ENCODE assay signal across 21 mouse cellular contexts in genomic region chr9:44238501-44239190, GRCm38 (mm10). TPM values are rescaled to one million over a fixed set of nuclear protein-coding genes. Genes with fewer than 3 reads are reported as not detected.
DNase-seq lines count a peak whose midpoint lies in the region; ATAC-seq and TF ChIP-seq lines count a peak whose summit lies in the region.
"Had no signal": no experiment of that assay in that cellular context is flagged by ENCODE, and none has a peak within 500 bp of the region (broad histone marks: within the 10 kb centered on the region; RNA-seq: fewer than 3 reads in every experiment).

No protein-coding gene starts in this region.

- H3K4me3 ChIP-seq in spleen, adult 2 months (ENCODE audit: extremely low read depth, insufficient read depth, insufficient read length) = no peak overlapping the region
- no peak overlapping the region for H3K4me3 ChIP-seq in ES-E14 (ENCODE audit: insufficient read depth in 1 of 2, low read depth in 1 of 2, low read length in 2 of 2, poor library complexity in 1 of 2, severe bottlenecking in 1 of 2)
- no peak overlapping the region for H3K4me3 ChIP-seq in midbrain, embryonic 14.5 days (replicated peaks; ENCODE audit: low read depth, low read length)
- H3K4me3 ChIP-seq: embryonic facial prominence, embryonic 13.5 days; gastrocnemius, adult 2 months; heart, embryonic 15.5 days; hindbrain, embryonic 12.5 days; intestine, embryonic 15.5 days; left cerebral cortex, adult 2 months; limb, embryonic 10.5 days; lung, embryonic 15.5 days; midbrain, embryonic 15.5 days; neural tube, embryonic 12.5 days had no signal

- no peaks in the 10 kb centered on the region for H3K9me3 ChIP-seq in ES-E14 (ENCODE audit: control insufficient read depth, insufficient read depth, low read depth, low read length)
- no peaks in the 10 kb centered on the region for H3K9me3 ChIP-seq in midbrain, embryonic 14.5 days (ENCODE audit: control insufficient read depth, low read length)
- H3K9me3 ChIP-seq: embryonic facial prominence, embryonic 13.5 days; heart, embryonic 15.5 days; hindbrain, embryonic 12.5 days; intestine, embryonic 15.5 days; limb, embryonic 10.5 days; lung, embryonic 15.5 days; midbrain, embryonic 15.5 days; neural tube, embryonic 12.5 days had no signal

- in situ Hi-C loops in ES-E14 (cut with MboI; ENCODE audit: low sequenced_read_pairs in 2 of 2, unreplicated experiment in 2 of 2) = no loop called here

- no peaks in the 10 kb centered on the region for H3K27me3 ChIP-seq in spleen, adult 2 months (ENCODE audit: control insufficient read depth, insufficient read depth, low read length)
- no peaks in the 10 kb centered on the region for H3K27me3 ChIP-seq in midbrain, embryonic 14.5 days (ENCODE audit: control insufficient read depth, insufficient read depth, low read length)
- H3K27me3 ChIP-seq: embryonic facial prominence, embryonic 13.5 days; heart, embryonic 15.5 days; hindbrain, embryonic 12.5 days; intestine, embryonic 15.5 days; midbrain, embryonic 15.5 days; neural tube, embryonic 12.5 days had no signal

- peak overlapping the region; percentile 66 for H3K27ac ChIP-seq in spleen, adult 2 months (ENCODE audit: insufficient read depth, low read length)
- H3K27ac ChIP-seq in ES-E14 (ENCODE audit: insufficient read depth, low read depth, low read length, poor library complexity, severe bottlenecking) = no peak overlapping the region
- H3K27ac ChIP-seq in midbrain, embryonic 14.5 days (replicated peaks; ENCODE audit: low read depth, low read length) = no peak overlapping the region
- H3K27ac ChIP-seq: embryonic facial prominence, embryonic 13.5 days; gastrocnemius, adult 2 months; hindbrain, embryonic 12.5 days; intestine, embryonic 15.5 days; left cerebral cortex, adult 2 months; limb, embryonic 10.5 days; lung, embryonic 15.5 days; midbrain, embryonic 15.5 days; neural tube, embryonic 12.5 days had no signal

- no peak for ATAC-seq in midbrain, embryonic 14.5 days (ENCODE audit: low FRiP score, low TSS enrichment)
- ATAC-seq: intestine, embryonic 15.5 days had no signal

- no peak for TF ChIP-seq POLR2A in spleen, adult 2 months (IDR thresholded peaks at IDR 0.05; ENCODE audit: low read depth, low read length)

- peaks cover 18% of the 10 kb centered on the region for H3K4me1 ChIP-seq in spleen, adult 2 months (ENCODE audit: control insufficient read depth, insufficient read depth, insufficient read length)
- H3K4me1 ChIP-seq in ES-E14 (ENCODE audit: control insufficient read depth in 2 of 2, insufficient read depth in 2 of 2, low read length in 2 of 2, poor library complexity in 1 of 2) = no peaks in the 10 kb centered on the region
- H3K4me1 ChIP-seq in midbrain, embryonic 14.5 days (ENCODE audit: control insufficient read depth, insufficient read depth, low read length) = no peaks in the 10 kb centered on the region
- H3K4me1 ChIP-seq: hindbrain, embryonic 12.5 days; lung, embryonic 15.5 days; neural tube, embryonic 12.5 days had no signal

- no peak overlapping the region for H3K9ac ChIP-seq in ES-E14 (ENCODE audit: insufficient read depth, low read depth, low read length, poor library complexity, severe bottlenecking)
- no peak overlapping the region for H3K9ac ChIP-seq in midbrain, embryonic 14.5 days (replicated peaks; ENCODE audit: low read length)
- H3K9ac ChIP-seq: embryonic facial prominence, embryonic 13.5 days; forebrain, postnatal 0 days; heart, embryonic 15.5 days; hindbrain, embryonic 12.5 days; intestine, embryonic 15.5 days; lung, embryonic 15.5 days; midbrain, embryonic 15.5 days; neural tube, embryonic 12.5 days had no signal

- DNase-seq in spleen, adult 2 months (ENCODE audit: low read depth in 1 of 2, low spot score in 2 of 2) = peak; percentile 47 to 67
- DNase-seq in spleen, postnatal 14 days (ENCODE audit: low spot score in 2 of 2) = no peak
- no peak for DNase-seq in ES-E14 (ENCODE audit: low read depth, low spot score)
- peak; percentile 64 to 85 for DNase-seq in thymus, adult 18-20 months
- DNase-seq in midbrain, embryonic 14.5 days = no peak
- no peak for DNase-seq in right cerebral cortex, adult 18-20 months
- DNase-seq in layer of hippocampus, adult 18-20 months (ENCODE audit: low spot score in 2 of 2) = no peak

- TF ChIP-seq CTCF in spleen, adult 2 months (IDR thresholded peaks at IDR 0.05; ENCODE audit: extremely low read depth, insufficient read depth, insufficient read length, insufficient replicate concordance) = no peak

- WGBS in spleen, adult 2 months = 62% methylated on average over 17 of the region's 17 CpGs
- WGBS in midbrain, embryonic 14.5 days = 82% methylated on average over 17 of the region's 17 CpGs

- H3K36me3 ChIP-seq in spleen, adult 2 months (ENCODE audit: control insufficient read depth, insufficient read depth, low read length) = no peaks in the 10 kb centered on the region
- H3K36me3 ChIP-seq in ES-E14 (ENCODE audit: control insufficient read depth, insufficient read depth, low read length, poor library complexity, severe bottlenecking) = no peaks in the 10 kb centered on the region
- no peaks in the 10 kb centered on the region for H3K36me3 ChIP-seq in midbrain, embryonic 14.5 days (ENCODE audit: control insufficient read depth, insufficient read depth, low read length)
- H3K36me3 ChIP-seq: embryonic facial prominence, embryonic 13.5 days; heart, embryonic 15.5 days; hindbrain, embryonic 12.5 days; intestine, embryonic 15.5 days; limb, embryonic 10.5 days; lung, embryonic 15.5 days; midbrain, embryonic 15.5 days; neural tube, embryonic 12.5 days had no signal

- H3K4me2 ChIP-seq in midbrain, embryonic 14.5 days (ENCODE audit: low read length) = no peak overlapping the region
- H3K4me2 ChIP-seq: embryonic facial prominence, embryonic 13.5 days; heart, embryonic 15.5 days; hindbrain, embryonic 12.5 days; intestine, embryonic 15.5 days; liver, embryonic 11.5 days; lung, embryonic 15.5 days; midbrain, embryonic 15.5 days; neural tube, embryonic 12.5 days had no signal

TF ChIP-seq in ES-E14, 5 proteins besides CTCF, POLR2A, EP300 and RAD21:
- TF ChIP-seq ZNF384 (IDR thresholded peaks at IDR 0.05; ENCODE audit: low read depth, low read length) (0 out of 2 replicates have a peak, but pooled peaks have one; percentile 3), MAFK (IDR thresholded peaks at IDR 0.05; ENCODE audit: insufficient read depth, low read depth, low read length) (no peak)
TF ChIP-seq in ES-E14: peak in this region for 1.

RNA-seq across cellular contexts. Expression of gene Ccdc153, which starts 1.8 kb away (rescaled TPM):
- not detected in 2 replicates for polyA plus RNA-seq in spleen, adult 2 months (2012; rRNA removed)
- not detected in 2 replicates for total RNA-seq in ES-E14 (2012; rRNA removed)
- not detected in 2 replicates for polyA plus RNA-seq in midbrain, embryonic 14.5 days (2014; fragmentation: Nextera tagmentation; extraction: Ambion mirVana)
- 1 to 10 TPM; 4.7 to 6.1 TPM for total RNA-seq in layer of hippocampus, adult 18-20 months (2021)
- total RNA-seq: gastrocnemius, adult 2 months; megakaryocyte, adult 5-6 weeks had no signal
- polyA plus RNA-seq: embryonic facial prominence, embryonic 13.5 days; hindbrain, embryonic 12.5 days; intestine, embryonic 15.5 days; kidney, embryonic 14.5 days; limb, embryonic 10.5 days; liver, embryonic 11.5 days; midbrain, embryonic 15.5 days; neural tube, embryonic 12.5 days had no signal

RNA-seq across cellular contexts. Expression of gene Cbl, which starts 4.8 kb away (rescaled TPM):
- polyA plus RNA-seq in spleen, adult 2 months (2012; rRNA removed) = 16.1 and 20.3 TPM in 2 replicates
- 17.3 and 20.0 TPM in 2 replicates for total RNA-seq in ES-E14 (2012; rRNA removed)
- 20.1 and 27.6 TPM in 2 replicates for polyA plus RNA-seq in midbrain, embryonic 14.5 days (2014; fragmentation: Nextera tagmentation; extraction: Ambion mirVana)
- 10 to 100 TPM; 59.8 to 66.3 TPM for total RNA-seq in layer of hippocampus, adult 18-20 months (2021)

RNA-seq across cellular contexts. Expression of gene Pdzd3, which starts 12.6 kb away (rescaled TPM):
- 0.07 and 0.08 TPM in 2 replicates for polyA plus RNA-seq in spleen, adult 2 months (2012; rRNA removed)
- 0.32 and 1.1 TPM in 2 replicates for total RNA-seq in ES-E14 (2012; rRNA removed)
- 0.49 and 0.57 TPM in 2 replicates for polyA plus RNA-seq in midbrain, embryonic 14.5 days (2014; fragmentation: Nextera tagmentation; extraction: Ambion mirVana)
- 1 to 10 TPM in 1 of 2 experiments, under 1 TPM in 1; 0.86 to 1.5 TPM for total RNA-seq in layer of hippocampus, adult 18-20 months (2021)
- polyA plus RNA-seq: limb, embryonic 10.5 days; liver, embryonic 11.5 days; lung, embryonic 15.5 days had no signal

RNA-seq across cellular contexts. Expression of gene Nlrx1, which starts 29.8 kb away (rescaled TPM):
- 8.4 and 10.7 TPM in 2 replicates for polyA plus RNA-seq in spleen, adult 2 months (2012; rRNA removed)
- 0.63 and 1.1 TPM in 2 replicates for total RNA-seq in ES-E14 (2012; rRNA removed)
- 3.7 and 3.9 TPM in 2 replicates for polyA plus RNA-seq in midbrain, embryonic 14.5 days (2014; fragmentation: Nextera tagmentation; extraction: Ambion mirVana)
- 10 to 100 TPM; 10.0 to 11.8 TPM for total RNA-seq in layer of hippocampus, adult 18-20 months (2021)

RNA-seq across cellular contexts. Expression of gene Abcg4, which starts 49.8 kb away (rescaled TPM):
- 12.3 and 22.3 TPM in 2 replicates for polyA plus RNA-seq in spleen, adult 2 months (2012; rRNA removed)
- total RNA-seq in ES-E14 (2012; rRNA removed) = 0.45 and 0.53 TPM in 2 replicates
- 18.9 and 20.1 TPM in 2 replicates for polyA plus RNA-seq in midbrain, embryonic 14.5 days (2014; fragmentation: Nextera tagmentation; extraction: Ambion mirVana)
- total RNA-seq in layer of hippocampus, adult 18-20 months (2021) = 10 to 100 TPM; 65.5 to 74.6 TPM

Comparison
In these comparisons a context has a peak if more than half of its experiments do, and no peak if none do; other contexts are left out.
1. DNase-seq: peak in spleen, adult 2 months (2 of 2) and thymus, adult 18-20 months (2 of 2); none in spleen, postnatal 14 days (0 of 2), ES-E14 (single experiment), midbrain, embryonic 14.5 days (single experiment), right cerebral cortex, adult 18-20 months (single experiment) and layer of hippocampus, adult 18-20 months (0 of 2).